Mouse (Mus musculus): ENCODE measurements at regions not wholly inside any gene's neighbourhood (a gene's known extent, or its start where the extent isn't known, plus 50 kb on each side); places are given as distances from the start of the nearest gene placed in this dataset.

DNA sequence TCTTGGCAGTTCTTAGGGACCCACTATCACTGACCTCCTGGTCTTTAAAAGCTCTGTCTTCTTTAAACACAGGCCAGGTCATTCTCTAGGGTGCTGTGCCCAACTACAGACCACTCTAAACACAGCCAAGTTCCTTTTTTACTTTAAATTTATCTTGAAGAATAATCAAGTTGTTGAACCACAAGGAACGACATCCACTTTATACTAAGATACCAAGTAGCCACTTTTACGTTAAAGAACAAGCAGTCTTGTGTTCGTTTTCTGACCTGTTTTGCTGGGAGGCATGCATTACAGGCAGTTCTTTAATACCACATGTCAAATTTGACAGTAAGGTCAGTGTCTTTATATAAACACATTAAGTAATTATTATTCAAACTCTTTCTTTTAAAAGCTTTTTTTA lies 242.4 kb upstream of the Sstr1 start:
- no peak for TF ChIP-seq TBP (conservative IDR thresholded peaks at IDR 0.05; ENCODE audit: low read depth, low read length)
- no peak for TF ChIP-seq GABPA (IDR thresholded peaks at IDR 0.05; ENCODE audit: insufficient replicate concordance, low read depth, low read length)
- no peak for TF ChIP-seq BHLHE40 (IDR thresholded peaks at IDR 0.05; ENCODE audit: low read depth, low read length)
- TF ChIP-seq POLR2A (IDR thresholded peaks at IDR 0.05; ENCODE audit: low read depth, low read length): no peak
- no peak for TF ChIP-seq CTCF (conservative IDR thresholded peaks at IDR 0.05 in 1 of 2, IDR thresholded peaks at IDR 0.05 in 1 of 2; ENCODE audit: low read depth in 2 of 2, low read length in 2 of 2)
- TF ChIP-seq SMC3 (IDR thresholded peaks at IDR 0.05; ENCODE audit: low read depth, low read length): no peak
- no peak for TF ChIP-seq SIN3A (IDR thresholded peaks at IDR 0.05; ENCODE audit: low read length)
- TF ChIP-seq HCFC1 (IDR thresholded peaks at IDR 0.05; ENCODE audit: low read depth, low read length): no peak
